Mouse (Mus musculus): ENCODE measurements around the gene Dcaf1.
A peak's percentile ranks its signal among the peaks of the same experiment; 100 is the strongest.

DNA sequence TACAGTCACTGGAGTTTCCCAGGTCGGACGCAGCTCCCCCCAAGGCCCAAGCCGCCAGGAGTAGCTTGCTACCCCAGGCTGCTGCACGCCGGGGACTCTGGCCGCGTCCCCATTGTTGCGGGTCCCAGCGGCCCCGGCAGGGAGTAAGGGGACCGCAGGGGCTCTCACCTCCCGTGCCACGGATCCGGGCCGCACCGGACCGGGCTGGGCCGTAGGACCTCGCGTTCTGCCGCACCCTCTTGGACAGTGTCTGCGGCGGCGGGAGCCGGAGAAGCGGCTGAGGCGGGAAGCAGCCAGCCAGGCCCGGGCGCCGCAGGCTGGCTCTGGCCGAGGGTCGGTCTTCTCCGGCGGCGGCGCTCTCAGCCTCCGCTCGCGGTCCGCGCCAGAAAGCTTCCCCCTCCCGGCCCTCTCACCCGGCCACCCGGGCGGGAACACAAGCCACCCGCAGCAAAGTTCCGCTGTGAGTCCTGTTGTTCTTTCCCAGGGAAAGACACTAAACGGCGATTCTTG is 32.8 kb upstream of the Dcaf1 start, which contains the start of gene Rad54l2:
- TF ChIP-seq POLR2A (IDR thresholded peaks at IDR 0.05; ENCODE audit: borderline replicate concordance, insufficient read depth, low read length) (peak; percentile 55; the same call in 1 of the 2 replicates), CTCF (IDR thresholded peaks at IDR 0.05; ENCODE audit: borderline replicate concordance, insufficient read depth, low read depth, low read length) (no peak)

Measured in cerebellum, adult 2 months (tissue).